Mouse (Mus musculus) erythroblast, embryonic 14.5 days (primary cell): ENCODE measurements at regions not wholly inside any gene's neighbourhood (a gene's known extent, or its start where the extent isn't known, plus 50 kb on each side); places are given as distances from the start of the nearest gene placed in this dataset.

ENCODE experiments used
- H3K27me3 ChIP-seq: 2 replicates; pipeline ENCODE4 v1.6.1; 2012; ENCODE audit warnings: inconsistent platforms; ENCODE audit not compliant: control insufficient read depth
- H3K36me3 ChIP-seq: 2 replicates; pipeline ENCODE4 v1.6.1; 2012; ENCODE audit warnings: mild to moderate bottlenecking, inconsistent platforms; ENCODE audit not compliant: control insufficient read depth
- H3K4me1 ChIP-seq: 2 replicates; pipeline ENCODE4 v1.6.1; 2012; ENCODE audit warnings: inconsistent platforms; ENCODE audit not compliant: control insufficient read depth
- H3K4me3 ChIP-seq: replicated peaks from 2 replicates; pipeline ENCODE3; 2012; ENCODE audit warnings: moderate library complexity, mild to moderate bottlenecking, inconsistent platforms
- H3K9me3 ChIP-seq: 2 replicates; pipeline ENCODE4 v1.6.1; 2012; ENCODE audit warnings: low read length, inconsistent platforms, mixed read lengths; ENCODE audit not compliant: control insufficient read depth
- GATA1 ChIP-seq: IDR thresholded peaks from 2 replicates; pipeline ENCODE4 v1.6.1; 2012; ENCODE audit warnings: low read length, inconsistent platforms, mixed read lengths
- TAL1 ChIP-seq: IDR thresholded peaks from 3 replicates; pipeline ENCODE4 v1.6.1; 2012; ENCODE audit warnings: low read length, inconsistent platforms, mixed read lengths

- H3K27me3 ChIP-seq: no peaks in the 10 kb centered on the region
- H3K4me1 ChIP-seq: no peaks in the 10 kb centered on the region
- H3K4me3 ChIP-seq: no peak overlapping the region
- no peaks in the 10 kb centered on the region for H3K36me3 ChIP-seq
- peaks cover 34% of the 10 kb centered on the region for H3K9me3 ChIP-seq
- TF ChIP-seq TAL1 (no peak), GATA1 (no peak)
These were observed 300.2 kb downstream of the Cbln4 start for GRCm38 (mm10) chr2:171743111-171743510.

GRCm38 (mm10) chr2:171742706-171743105, 300.6 kb downstream of the Cbln4 start:
- Histone ChIP-seq H3K27me3 (no peaks in the 10 kb centered on the region), H3K4me3 (no peak overlapping the region), H3K4me1 (no peaks in the 10 kb centered on the region), H3K36me3 (no peaks in the 10 kb centered on the region), H3K9me3 (peaks cover 35% of the 10 kb centered on the region)
- no peak for TF ChIP-seq GATA1
- TF ChIP-seq TAL1: no peak

- Histone ChIP-seq H3K27me3 (no peaks in the 10 kb centered on the region), H3K4me3 (no peak overlapping the region), H3K4me1 (no peaks in the 10 kb centered on the region), H3K9me3 (peaks cover 38% of the 10 kb centered on the region), H3K36me3 (no peaks in the 10 kb centered on the region)
- TF ChIP-seq TAL1 (no peak), GATA1 (no peak)
These were observed 305.5 kb downstream of the Cbln4 start for GRCm38 (mm10) chr2:171737761-171738160.

GRCm38 (mm10) chr2:171735061-171735490, 308.2 kb downstream of the Cbln4 start:
- no peaks in the 10 kb centered on the region for H3K4me1 ChIP-seq
- H3K4me3 ChIP-seq: no peak overlapping the region
- H3K9me3 ChIP-seq: peaks cover 39% of the 10 kb centered on the region
- no peaks in the 10 kb centered on the region for H3K36me3 ChIP-seq
- TF ChIP-seq TAL1: no peak
- TF ChIP-seq GATA1: no peak
- H3K27me3 ChIP-seq: no peaks in the 10 kb centered on the region

GRCm38 (mm10) chr2:171734634-171734987, 308.7 kb downstream of the Cbln4 start:
- Histone ChIP-seq H3K9me3 (peaks cover 37% of the 10 kb centered on the region), H3K4me1 (no peaks in the 10 kb centered on the region), H3K27me3 (no peaks in the 10 kb centered on the region), H3K36me3 (no peaks in the 10 kb centered on the region), H3K4me3 (no peak overlapping the region)
- TF ChIP-seq TAL1: no peak

GRCm38 (mm10) chr2:171733965-171734633, 309.2 kb downstream of the Cbln4 start:
- H3K36me3 ChIP-seq: no peaks in the 10 kb centered on the region
- H3K4me3 ChIP-seq: no peak overlapping the region
- no peaks in the 10 kb centered on the region for H3K27me3 ChIP-seq
- peaks cover 37% of the 10 kb centered on the region for H3K9me3 ChIP-seq
- no peaks in the 10 kb centered on the region for H3K4me1 ChIP-seq
- TF ChIP-seq TAL1: no peak
- no peak for TF ChIP-seq GATA1

GRCm38 (mm10) chr2:171719269-171719668, 324.0 kb downstream of the Cbln4 start:
- Histone ChIP-seq H3K4me1 (no peaks in the 10 kb centered on the region), H3K27me3 (no peaks in the 10 kb centered on the region), H3K36me3 (no peaks in the 10 kb centered on the region), H3K4me3 (no peak overlapping the region), H3K9me3 (peaks cover 19% of the 10 kb centered on the region)
- TF ChIP-seq TAL1: no peak
- no peak for TF ChIP-seq GATA1

GRCm38 (mm10) chr2:171718855-171719254, 324.4 kb downstream of the Cbln4 start:
- TF ChIP-seq GATA1 (no peak), TAL1 (no peak)
- Histone ChIP-seq H3K9me3 (peaks cover 16% of the 10 kb centered on the region), H3K4me3 (no peak overlapping the region), H3K4me1 (no peaks in the 10 kb centered on the region), H3K27me3 (no peaks in the 10 kb centered on the region), H3K36me3 (no peaks in the 10 kb centered on the region)

GRCm38 (mm10) chr2:171712816-171713570, 330.3 kb downstream of the Cbln4 start:
- no peaks in the 10 kb centered on the region for H3K4me1 ChIP-seq
- no peaks in the 10 kb centered on the region for H3K27me3 ChIP-seq
- TF ChIP-seq GATA1 (no peak), TAL1 (no peak)
- H3K9me3 ChIP-seq: peaks cover 22% of the 10 kb centered on the region
- no peak overlapping the region for H3K4me3 ChIP-seq
- no peaks in the 10 kb centered on the region for H3K36me3 ChIP-seq
